Mouse (Mus musculus): ENCODE measurements around the gene Slc35e1. TPM values are rescaled to one million over a fixed set of nuclear protein-coding genes. Genes with fewer than 3 reads are reported as not detected.

Slc35e1 gene
- polyA plus RNA-seq, 1 experiment: 64.1 TPM

Other genes with a start within 250 kb of the Slc35e1 start
- 0.81 and 1.1 TPM in 2 replicates for gene Gm10282, start 187.4 kb downstream of the Slc35e1 start, polyA plus RNA-seq (2012; rRNA removed)
- 9.5 and 11.3 TPM in 2 replicates for gene Klf2, start 173.6 kb downstream of the Slc35e1 start, polyA plus RNA-seq (2012; rRNA removed)
- gene Eps15l1, start 71.2 kb downstream of the Slc35e1 start, polyA plus RNA-seq (2012; rRNA removed): 25.5 and 34.9 TPM in 2 replicates
- gene Calr3, start 48.7 kb downstream of the Slc35e1 start, polyA plus RNA-seq (2012; rRNA removed): 0.12 and 0.18 TPM in 2 replicates
- gene 1700030K09Rik, start 48.7 kb downstream of the Slc35e1 start, polyA plus RNA-seq (2012; rRNA removed): 3.2 and 3.4 TPM in 2 replicates
- 23.7 and 38.3 TPM in 2 replicates for gene Cherp, start 17.4 kb downstream of the Slc35e1 start, polyA plus RNA-seq (2012; rRNA removed)
- gene Med26, start 55.7 kb upstream of the Slc35e1 start, polyA plus RNA-seq (2012; rRNA removed): 6.9 and 8.8 TPM in 2 replicates
- gene Smim7, start 78.5 kb upstream of the Slc35e1 start, polyA plus RNA-seq (2012; rRNA removed): 41.0 and 50.4 TPM in 2 replicates
- 11.1 and 15.1 TPM in 2 replicates for gene Tmem38a, start 79.4 kb upstream of the Slc35e1 start, polyA plus RNA-seq (2012; rRNA removed)
- 0.03 and 0.05 TPM in 2 replicates for gene Nwd1, start 154.1 kb upstream of the Slc35e1 start, polyA plus RNA-seq (2012; rRNA removed)
- gene Sin3b, start 230.7 kb upstream of the Slc35e1 start, polyA plus RNA-seq (2012; rRNA removed): 108 and 132 TPM in 2 replicates